Mouse (Mus musculus) lung, postnatal 0 days (tissue): ENCODE results near the gene Prpf4b. TPM values are rescaled to one million over a fixed set of nuclear protein-coding genes. Genes with fewer than 3 reads are reported as not detected.

Source experiments
- ATAC-seq: fragments of 200-750 bp; cut with Nextera tagmentation; 2 replicates; pipeline ENCODE4 v1.8.0; 2017; ENCODE audit warnings: moderate library complexity
- DNase-seq: peaks from one replicate; pipeline ENCODE4 v3.0.0-alpha.2; 2016; ENCODE audit warnings: low spot score
- H3K27ac ChIP-seq: fragments of 300-500 bp; sonication (generic); 2 replicates; pipeline ENCODE4 v1.5.1; 2014; ENCODE audit warnings: antibody characterized with exemption, mild to moderate bottlenecking, low read length, mixed read lengths
- H3K27me3 ChIP-seq: fragments of 300-500 bp; sonication (generic); replicated peaks from 2 replicates; pipeline ENCODE4 v1.6.1; 2014; ENCODE audit warnings: low read length, mixed read lengths; ENCODE audit not compliant: insufficient read depth
- H3K36me3 ChIP-seq: fragments of 300-500 bp; sonication (generic); 2 replicates; pipeline ENCODE4 v1.6.1; 2014; ENCODE audit warnings: low read length, mixed read lengths; ENCODE audit not compliant: insufficient read depth
- H3K4me1 ChIP-seq: fragments of 300-500 bp; sonication (generic); 2 replicates; pipeline ENCODE4 v1.6.1; 2014; ENCODE audit warnings: antibody characterized with exemption, low read depth, low read length, mixed read lengths; ENCODE audit not compliant: insufficient read depth
- H3K4me2 ChIP-seq: fragments of 300-500 bp; sonication (generic); replicated peaks from 2 replicates; pipeline ENCODE4 v1.6.1; 2014; ENCODE audit warnings: low read depth, mild to moderate bottlenecking, low read length, moderate library complexity, mixed read lengths
- H3K4me3 ChIP-seq: fragments of 300-500 bp; sonication (generic); 2 replicates; pipeline ENCODE4 v1.5.1; 2014; ENCODE audit warnings: low read depth, low read length
- H3K9ac ChIP-seq: fragments of 300-500 bp; sonication (generic); replicated peaks from 2 replicates; pipeline ENCODE4 v1.6.1; 2014; ENCODE audit warnings: low read depth, mild to moderate bottlenecking
- H3K9me3 ChIP-seq: fragments of 300-500 bp; sonication (generic); 2 replicates; pipeline ENCODE4 v1.6.1; 2016; ENCODE audit warnings: low read length, mixed read lengths
- CTCF ChIP-seq: IDR thresholded peaks from 2 replicates; pipeline ENCODE4 v1.5.1; 2016; ENCODE audit warnings: antibody characterized with exemption, mild to moderate bottlenecking
- EP300 ChIP-seq: IDR thresholded peaks from 2 replicates; pipeline ENCODE4 v1.6.1; 2016; ENCODE audit warnings: antibody characterized with exemption, mild to moderate bottlenecking, control low read depth
- WGBS: fragments of 180-500 bp; shearing (Covaris S2); extraction: QIAGEN DNeasy Blood & Tissue Kit; methylation state at CpG from one replicate; pipeline ENCODE4 v1.1.7; 2014; 5-methylcytosine and 5-hydroxymethylcytosine counted together
- polyA plus RNA-seq: library from polyadenylated mRNA; unstranded; fragments of >200 nt; fragmentation: Nextera tagmentation; extraction: Ambion mirVana; gene quantifications from 2 replicates; pipeline ENCODE4 v1.2.1, GENCODE M21; 2015

Prpf4b gene
- 61.9 and 63.5 TPM in 2 replicates for polyA plus RNA-seq

DNA sequence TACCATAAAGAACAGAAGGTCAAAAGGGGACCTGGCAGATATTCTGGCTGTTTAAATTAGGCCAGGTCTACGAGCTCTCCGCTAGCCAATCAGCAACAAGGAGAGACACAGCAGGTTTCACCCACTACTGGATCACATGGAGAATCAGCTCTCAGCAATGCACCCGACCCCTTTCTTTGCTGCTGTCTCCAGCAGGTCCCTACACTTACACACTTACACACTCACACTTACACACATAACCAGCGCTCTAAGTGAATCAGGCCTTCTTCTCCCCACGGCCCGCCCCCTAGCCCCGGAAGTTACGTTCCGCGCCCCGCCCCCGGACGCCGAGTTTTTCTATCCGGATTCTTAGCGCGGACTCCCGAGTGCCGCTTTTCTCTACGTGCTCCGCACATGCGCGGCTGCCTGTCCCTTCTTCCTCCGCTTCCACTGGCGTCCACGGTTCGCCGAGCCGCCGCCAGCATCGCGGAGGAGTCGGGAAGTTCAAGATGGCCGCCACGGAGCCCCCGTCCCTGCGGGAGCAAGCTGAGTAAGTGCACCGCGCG lies at the start of gene Prpf4b:
Gene Prpf4b, plus strand, starts transcription at position 137 of the 545 bp plus-strand sequence.
- Histone ChIP-seq H3K27ac (peak within 1 kb of the TSS; percentile 98), H3K4me2 (peak within 1 kb of the TSS; percentile 76), H3K9me3 (no peaks in the 10 kb centered on the region), H3K4me1 (0 out of 2 replicates have a peak, but pooled peaks cover 3% of the 10 kb centered on the region), H3K27me3 (no peaks in the 10 kb centered on the region), H3K4me3 (peak within 1 kb of the TSS; percentile 99), H3K9ac (peak within 1 kb of the TSS; percentile 94), H3K36me3 (no peaks in the 10 kb centered on the region)
- DNase-seq (peak; percentile 96), ATAC-seq (peak; percentile 81)
- TF ChIP-seq EP300 (no peak), CTCF (no peak)
- under 1% methylated on average over 40 of the region's 40 CpGs for WGBS

- 81% methylated on average over 3 of the region's 3 CpGs for WGBS
- no peak overlapping the region for H3K27ac ChIP-seq
These were observed 48.1 kb upstream of the Prpf4b start for GRCm38 (mm10) chr13:34826760-34827690.

DNA sequence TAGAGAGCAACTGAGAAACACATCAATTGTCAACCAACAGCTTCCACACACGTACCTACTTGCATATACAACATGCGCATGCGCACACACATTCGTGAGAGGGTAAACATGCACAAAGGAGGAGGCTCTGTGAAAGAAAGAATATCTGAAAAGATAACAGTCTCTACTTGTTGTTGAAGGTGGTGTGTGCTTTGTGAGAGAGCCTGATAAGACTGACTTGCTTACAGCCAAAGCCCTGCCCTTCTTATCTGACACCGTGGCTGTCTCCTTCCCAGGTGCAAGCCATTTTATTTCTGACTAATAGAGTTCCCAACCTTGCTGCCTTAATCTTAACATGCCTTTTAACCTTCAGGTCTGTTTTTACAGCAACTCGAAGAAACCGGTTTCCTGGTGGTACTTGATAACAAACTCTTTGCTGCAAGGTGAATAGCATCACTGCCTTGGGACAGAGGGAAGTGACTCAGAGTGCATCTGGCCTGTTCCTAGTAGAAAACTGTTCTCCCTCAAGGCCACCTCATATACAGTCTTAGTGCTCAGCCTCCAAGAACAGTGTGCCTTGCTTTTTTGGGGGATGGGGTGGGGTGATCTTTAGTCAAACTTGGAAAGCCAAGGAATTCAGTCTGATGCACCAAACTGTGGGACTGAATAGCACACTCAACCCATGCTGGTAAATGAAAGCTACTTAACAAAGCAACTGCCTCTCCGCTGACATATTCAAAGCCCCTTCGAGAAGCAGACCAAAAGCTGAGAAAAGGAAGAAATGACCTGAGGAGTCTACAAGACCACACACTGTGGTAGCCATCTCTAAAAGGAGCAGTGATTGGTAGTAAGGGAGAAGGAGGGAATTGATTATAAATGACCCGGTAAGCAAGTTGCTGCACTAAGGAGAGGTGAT lies 46.9 kb upstream of the Prpf4b start:
- ATAC-seq: no peak
- H3K4me3 ChIP-seq: no peak overlapping the region
- H3K4me2 ChIP-seq: no peak overlapping the region
- H3K4me1 ChIP-seq: no peaks in the 10 kb centered on the region
- no peak for TF ChIP-seq CTCF
- H3K27me3 ChIP-seq: no peaks in the 10 kb centered on the region
- no peaks in the 10 kb centered on the region for H3K36me3 ChIP-seq
- no peaks in the 10 kb centered on the region for H3K9me3 ChIP-seq
- no peak overlapping the region for H3K27ac ChIP-seq
- no peak overlapping the region for H3K9ac ChIP-seq
- DNase-seq: no peak
- 49% methylated on average over 10 of the region's 10 CpGs for WGBS

More at GRCm38 (mm10) chr13:34826760-34827690, 48.1 kb upstream of the Prpf4b start:
- H3K27me3 ChIP-seq: no peaks in the 10 kb centered on the region
- no peaks in the 10 kb centered on the region for H3K36me3 ChIP-seq
- no peak overlapping the region for H3K9ac ChIP-seq
- DNase-seq (no peak), ATAC-seq (no peak)
- TF ChIP-seq CTCF (no peak), EP300 (no peak)
- no peaks in the 10 kb centered on the region for H3K4me1 ChIP-seq
- no peaks in the 10 kb centered on the region for H3K9me3 ChIP-seq
- no peak overlapping the region for H3K4me2 ChIP-seq
- no peak overlapping the region for H3K4me3 ChIP-seq

DNA sequence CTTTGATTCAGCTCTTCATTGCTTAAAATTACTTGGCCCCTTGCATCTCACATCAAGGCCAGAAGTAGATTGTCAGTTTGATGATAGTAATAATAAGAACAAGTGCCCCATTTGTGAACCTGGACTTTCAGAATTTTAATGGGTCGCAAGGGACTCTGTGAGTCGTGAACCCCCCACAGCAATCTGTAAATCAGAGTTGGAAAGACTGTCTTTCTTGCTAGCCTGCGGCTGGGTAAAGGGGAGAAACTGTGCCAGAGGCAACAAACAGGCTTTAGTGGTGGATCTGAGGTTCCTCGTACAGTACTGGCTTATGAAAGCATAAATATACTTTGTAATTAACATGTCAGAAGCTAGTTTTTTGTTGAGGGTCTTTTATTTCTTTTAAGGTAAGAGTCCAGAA lies 32.3 kb upstream of the Prpf4b start:
- TF ChIP-seq EP300 (no peak), CTCF (no peak)
- Histone ChIP-seq H3K27me3 (no peaks in the 10 kb centered on the region), H3K9me3 (no peaks in the 10 kb centered on the region), H3K4me2 (no peak overlapping the region), H3K4me1 (no peaks in the 10 kb centered on the region), H3K4me3 (no peak overlapping the region), H3K9ac (no peak overlapping the region), H3K27ac (no peak overlapping the region), H3K36me3 (no peaks in the 10 kb centered on the region)
- 88% methylated on average over 4 of the region's 4 CpGs for WGBS
- DNase-seq (no peak), ATAC-seq (no peak)

DNA sequence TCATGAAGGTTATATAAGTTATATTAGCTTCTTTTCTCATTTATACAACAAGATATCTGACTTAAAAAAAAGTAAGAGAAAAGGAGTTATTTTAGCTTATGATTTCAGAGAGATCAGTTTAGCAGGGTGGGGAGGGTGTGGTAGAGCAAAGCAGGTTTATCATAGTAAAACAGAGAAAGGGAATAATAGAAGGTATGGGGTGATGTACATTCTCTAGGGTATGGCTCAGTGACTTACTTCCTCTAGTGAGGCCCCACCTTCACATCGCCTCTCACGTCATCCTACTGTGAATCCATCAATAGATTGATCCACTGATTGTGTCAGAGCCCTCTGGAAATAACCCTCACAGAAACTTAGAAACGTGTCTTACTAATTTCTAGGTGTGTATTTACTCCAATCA lies 24.3 kb upstream of the Prpf4b start:
- Histone ChIP-seq H3K9ac (no peak overlapping the region), H3K4me1 (no peaks in the 10 kb centered on the region), H3K36me3 (no peaks in the 10 kb centered on the region), H3K27me3 (no peaks in the 10 kb centered on the region), H3K4me2 (no peak overlapping the region), H3K9me3 (peaks cover 23% of the 10 kb centered on the region), H3K27ac (no peak overlapping the region), H3K4me3 (no peak overlapping the region)
- no peak for TF ChIP-seq CTCF
- TF ChIP-seq EP300: no peak
- 82% methylated on average over 3 of the region's 3 CpGs for WGBS
- ATAC-seq (no peak), DNase-seq (no peak)
